Mouse (Mus musculus) mature B cell (primary cell): ENCODE data around the gene Pnpla5.

ENCODE experiments used
- in situ Hi-C: fragments of 300-500 bp; cut with MboI; formaldehyde crosslinking; loops from 2 replicates; pipeline ENCODE4 v1.14.3; 2019

The Pnpla5 gene

GRCm38 (mm10) chr15:84065701-84066100 is 57.3 kb downstream of the Pnpla5 start:
- in situ Hi-C loops, result no loop called here

DNA sequence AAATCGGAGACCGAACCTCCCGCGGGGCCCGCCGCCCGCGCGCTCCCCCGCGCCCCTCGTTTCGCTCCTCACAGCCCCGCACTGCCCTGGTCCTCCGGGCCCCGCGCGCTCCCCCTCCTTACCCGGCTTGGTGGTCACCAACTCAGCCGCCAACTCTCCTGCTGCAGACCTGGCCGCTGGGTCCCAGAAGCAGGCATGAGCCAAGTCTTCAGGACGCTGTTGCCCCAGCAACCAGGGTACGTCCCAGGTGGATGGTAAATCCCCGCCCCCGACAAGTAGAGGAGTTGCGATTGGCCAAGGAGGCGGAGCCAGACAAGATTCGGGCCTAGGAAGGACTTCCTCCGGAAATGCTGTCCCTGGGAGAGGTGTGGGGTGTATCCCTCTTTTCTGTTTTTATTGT is 57.8 kb downstream of the Pnpla5 start, which contains the start of gene Efcab6:
Gene Efcab6 (minus strand): TSS at position 240 of the 400 bp plus-strand sequence.
- in situ Hi-C loops, result no loop called here
